Mouse (Mus musculus) spleen, adult 18-20 months (tissue): ENCODE data around the gene Lrrfip2.

Experiments
- DNase-seq, 2 experiments: peaks; one replicate each; pipeline ENCODE4 v3.0.0; 2022; ENCODE audit warnings: mixed read lengths in 2 of 2

The Lrrfip2 gene

GRCm38 (mm10) chr9:111166612-111167011 lies 49.2 kb downstream of the Lrrfip2 start:
- DNase-seq: no peak

- DNase-seq: no peak
Measured at GRCm38 (mm10) chr9:111170430-111170829, 53.0 kb downstream of the Lrrfip2 start.

GRCm38 (mm10) chr9:111174071-111174470 lies 56.7 kb downstream of the Lrrfip2 start:
- no peak for DNase-seq

GRCm38 (mm10) chr9:111178971-111179370 lies 61.6 kb downstream of the Lrrfip2 start:
- DNase-seq: no peak

- no peak for DNase-seq
Measured at GRCm38 (mm10) chr9:111182176-111182575, 64.8 kb downstream of the Lrrfip2 start.

DNA sequence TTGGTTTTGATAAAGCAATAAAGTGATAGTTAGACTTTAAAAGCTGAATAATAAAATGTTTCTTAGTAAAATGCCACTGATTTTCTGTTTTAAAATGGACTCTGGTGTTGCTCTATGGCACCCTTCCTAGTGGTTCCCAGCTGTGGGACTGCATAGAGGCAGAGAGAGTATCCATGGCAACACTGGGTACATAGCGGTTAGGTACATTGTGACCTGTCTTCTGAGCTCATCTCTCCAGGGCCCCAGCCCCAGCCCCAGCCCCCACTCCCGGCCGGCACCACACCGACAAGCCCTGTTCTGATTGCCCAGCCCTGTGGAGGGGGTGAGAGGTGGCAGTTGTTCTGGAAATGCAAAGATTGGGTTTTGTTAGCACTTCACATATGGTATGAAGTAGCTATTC lies 67.5 kb downstream of the Lrrfip2 start:
- DNase-seq: no peak

DNA sequence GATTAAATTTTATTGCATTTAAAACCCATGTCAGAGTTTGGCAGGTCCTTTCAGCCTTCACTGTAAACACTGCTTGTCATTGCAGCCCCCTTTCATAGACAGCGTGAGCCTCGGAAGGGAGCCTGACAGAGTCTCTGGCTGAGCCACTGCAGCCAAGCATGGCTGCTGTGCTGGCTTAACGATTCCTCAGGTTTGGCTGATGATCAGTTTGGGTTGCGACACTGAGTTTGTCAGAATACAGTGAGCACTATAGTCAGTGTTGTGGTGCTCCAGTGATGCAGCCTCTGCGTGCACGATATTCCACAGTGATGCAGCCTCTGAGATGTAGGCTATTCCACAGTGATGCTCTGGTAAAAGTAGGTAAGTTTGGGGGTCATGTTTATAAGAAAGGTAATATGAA lies 69.5 kb downstream of the Lrrfip2 start:
- DNase-seq: no peak

GRCm38 (mm10) chr9:111188731-111189130 lies 71.3 kb downstream of the Lrrfip2 start:
- no peak for DNase-seq

DNA sequence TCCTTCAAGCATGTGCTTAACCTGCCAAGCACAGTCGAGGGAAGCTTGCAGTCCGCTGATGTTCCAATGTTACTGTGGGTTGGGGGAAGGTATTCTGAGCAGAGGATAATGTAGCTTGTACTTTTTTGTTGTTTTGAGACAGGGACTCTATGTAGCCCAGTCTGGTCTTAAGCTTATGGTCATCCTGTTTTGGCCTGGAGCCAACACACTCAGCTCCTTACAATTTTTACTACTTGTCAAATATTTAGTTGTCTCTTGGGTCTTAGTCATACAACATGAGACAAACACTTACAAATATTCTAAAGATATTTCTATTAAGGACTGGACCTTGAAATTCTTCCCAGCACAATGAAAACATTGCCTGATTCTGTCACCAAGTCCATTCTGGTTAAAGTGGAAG lies 75.8 kb downstream of the Lrrfip2 start:
- no peak for DNase-seq

DNA sequence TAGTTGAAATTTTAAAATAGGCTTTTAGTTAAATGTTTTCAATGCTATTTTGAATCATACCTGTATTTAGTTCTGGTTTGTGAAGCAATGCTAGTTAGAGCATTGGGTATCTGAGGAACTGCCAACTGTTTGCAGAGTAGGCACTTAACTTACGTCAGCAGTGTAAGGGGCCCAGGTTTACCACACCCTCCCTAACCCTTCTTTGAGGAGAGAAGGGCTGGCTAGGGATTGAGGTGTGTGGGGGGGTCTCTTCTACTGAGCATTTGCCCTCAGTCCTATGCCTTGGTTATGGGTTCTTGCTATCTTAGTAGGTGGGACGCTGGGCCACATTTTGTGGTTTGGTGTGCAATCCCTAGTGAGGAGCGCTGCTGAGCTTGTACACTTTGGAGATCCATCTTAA lies 79.7 kb downstream of the Lrrfip2 start:
- no peak for DNase-seq

- no peak for DNase-seq
Measured at GRCm38 (mm10) chr9:111197712-111198111, 80.3 kb downstream of the Lrrfip2 start.

GRCm38 (mm10) chr9:111198332-111198731 lies 80.9 kb downstream of the Lrrfip2 start:
- no peak for DNase-seq

- DNase-seq: no peak
Measured at GRCm38 (mm10) chr9:111200208-111200607, 82.8 kb downstream of the Lrrfip2 start.

DNA sequence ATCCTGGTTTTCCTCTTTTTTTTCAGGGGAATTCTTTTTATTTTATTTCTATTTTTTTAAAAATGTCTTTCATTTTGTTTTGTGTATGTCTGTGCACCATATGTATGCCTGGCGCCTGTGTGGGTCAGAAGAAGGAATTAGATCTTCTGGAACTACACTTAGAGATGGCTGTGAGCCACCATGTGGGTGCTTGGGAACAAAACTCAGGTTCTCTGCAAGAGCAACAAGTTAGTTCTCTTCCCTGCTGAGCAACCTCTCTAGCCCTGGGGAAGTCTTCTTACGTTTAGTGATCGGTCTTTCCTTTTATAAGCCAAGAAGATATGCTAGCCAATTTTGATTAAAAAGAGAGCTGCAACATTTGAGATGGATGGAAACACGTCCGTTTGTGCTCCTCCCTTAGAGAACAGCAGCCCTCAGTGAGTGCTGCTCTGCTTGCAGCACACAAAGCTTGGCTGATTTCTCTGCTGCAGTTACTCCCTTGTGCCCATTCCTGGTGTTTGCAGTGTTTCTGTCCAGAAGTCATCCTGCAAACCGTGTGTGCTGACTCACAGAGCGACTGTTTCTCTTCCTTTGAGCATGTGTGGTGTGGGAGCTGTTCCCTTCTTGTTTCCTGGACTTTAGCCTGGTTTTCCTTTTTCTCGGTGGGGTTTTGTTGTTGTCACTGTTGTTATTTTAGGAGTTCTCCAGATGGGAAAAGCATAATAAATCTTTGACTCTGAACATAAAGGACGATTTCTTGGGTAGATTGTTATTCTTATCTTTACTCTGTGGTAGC lies 87.4 kb downstream of the Lrrfip2 start:
- DNase-seq: no peak

- no peak for DNase-seq
Measured at GRCm38 (mm10) chr9:111207683-111208082, 90.3 kb downstream of the Lrrfip2 start.

DNA sequence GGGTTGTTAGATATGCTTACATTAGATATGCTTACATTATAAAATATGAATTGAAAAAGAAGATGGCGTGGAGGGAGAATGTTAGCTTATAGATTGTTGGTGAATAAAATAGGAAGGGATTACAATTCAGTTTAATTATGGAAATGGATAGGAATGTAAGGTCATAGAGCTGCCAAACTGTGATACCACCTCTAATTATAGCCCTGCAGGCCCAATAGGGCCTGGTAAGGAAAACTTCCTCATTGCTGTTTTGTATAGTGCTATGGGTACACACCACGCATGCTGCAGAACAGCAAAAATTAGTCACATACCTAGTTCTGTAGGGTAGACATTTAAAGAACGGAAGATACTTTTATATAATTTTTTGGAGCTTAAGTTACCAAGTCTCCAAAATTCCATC lies 90.8 kb downstream of the Lrrfip2 start:
- DNase-seq: no peak

DNA sequence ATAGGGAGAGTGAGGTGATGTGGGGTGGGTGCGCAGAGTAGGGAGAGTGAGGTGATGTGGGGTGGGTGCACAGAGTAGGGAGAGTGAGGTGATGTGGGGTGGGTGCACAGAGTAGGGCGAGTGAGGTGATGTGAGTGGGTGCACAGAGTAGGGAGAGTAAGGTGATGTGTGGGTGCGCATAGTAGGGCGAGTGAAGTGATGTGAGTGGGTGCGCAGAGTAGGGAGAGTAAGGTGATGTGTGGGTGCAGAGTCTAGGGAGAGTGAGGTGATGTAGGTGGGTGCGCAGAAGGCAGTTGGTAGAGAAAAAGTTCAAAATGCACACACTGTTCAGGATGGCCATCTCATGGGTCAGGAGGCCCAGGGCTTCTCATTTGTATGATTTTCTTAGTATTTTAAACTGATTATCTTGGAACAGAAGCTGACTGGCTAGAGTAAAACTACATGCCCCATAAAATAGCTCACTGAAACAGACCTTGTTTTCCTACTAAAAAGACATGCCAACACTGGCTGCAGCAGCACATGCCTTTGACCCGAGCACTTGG lies 91.8 kb downstream of the Lrrfip2 start:
- DNase-seq: no peak

DNA sequence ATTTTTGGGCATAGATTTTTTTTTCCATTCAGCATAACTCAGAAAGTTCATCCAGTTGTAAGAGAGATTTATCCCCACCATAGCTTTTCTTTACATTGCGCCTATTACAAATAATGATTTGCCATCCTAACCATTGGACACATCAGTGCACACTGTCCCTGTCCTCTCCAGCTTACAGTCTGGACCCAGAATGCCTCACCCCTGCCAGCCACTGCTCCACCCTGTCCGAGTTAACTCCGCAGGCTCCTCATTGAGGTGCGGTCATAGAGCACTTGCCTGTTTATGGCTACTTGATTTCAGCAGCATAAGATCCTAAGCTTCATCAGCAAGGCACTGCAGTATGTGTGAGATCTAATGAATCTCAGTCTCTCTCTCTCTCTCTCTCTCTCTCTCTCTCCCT lies 93.0 kb downstream of the Lrrfip2 start:
- no peak for DNase-seq

DNA sequence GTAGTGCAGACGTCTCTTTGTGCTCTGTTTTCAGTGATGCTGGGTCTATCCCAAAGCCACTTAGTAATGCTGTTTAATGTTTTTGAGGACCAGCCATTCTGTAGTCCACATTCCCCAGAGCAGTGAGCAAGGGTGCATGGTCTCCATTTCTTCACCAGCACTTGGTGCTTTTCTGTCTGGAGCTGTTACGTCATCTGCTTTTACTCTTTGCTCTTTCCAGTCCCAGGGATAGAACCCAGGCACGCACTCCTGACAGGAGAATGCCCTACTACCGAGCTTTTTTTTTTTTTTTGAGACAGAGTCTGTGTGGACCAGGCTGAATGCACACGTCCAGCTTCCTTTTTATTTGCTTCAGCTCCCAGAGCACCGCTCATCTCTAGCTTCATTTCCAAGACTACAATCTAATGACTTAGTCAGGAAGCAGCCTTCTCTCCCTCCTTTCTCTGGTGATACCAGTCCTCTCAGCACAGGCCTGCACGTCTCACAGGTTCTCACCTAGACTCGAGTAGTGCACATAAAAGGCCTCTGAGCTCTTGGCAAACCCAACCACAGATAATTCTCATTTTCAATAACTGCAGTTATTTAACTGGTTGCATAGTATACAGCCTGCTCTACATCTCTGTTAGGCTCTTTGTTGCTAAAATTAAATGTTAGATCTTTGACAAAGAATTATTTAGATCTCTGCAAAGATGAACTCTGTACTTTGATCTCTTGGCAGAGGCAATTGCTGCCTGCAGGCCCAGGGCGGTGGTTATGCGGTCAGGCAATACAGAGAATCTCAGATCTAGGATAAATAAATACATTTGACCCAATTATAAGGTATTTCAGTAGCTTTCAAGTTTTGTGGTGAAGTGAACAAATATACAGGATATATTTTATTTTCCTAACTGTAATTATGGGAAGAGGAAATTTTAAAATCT lies 94.0 kb downstream of the Lrrfip2 start:
- DNase-seq: no peak

- no peak for DNase-seq
Measured at GRCm38 (mm10) chr9:111213501-111213900, 96.1 kb downstream of the Lrrfip2 start.

- no peak for DNase-seq
Measured at GRCm38 (mm10) chr9:111216424-111216823, 99.0 kb downstream of the Lrrfip2 start.

DNA sequence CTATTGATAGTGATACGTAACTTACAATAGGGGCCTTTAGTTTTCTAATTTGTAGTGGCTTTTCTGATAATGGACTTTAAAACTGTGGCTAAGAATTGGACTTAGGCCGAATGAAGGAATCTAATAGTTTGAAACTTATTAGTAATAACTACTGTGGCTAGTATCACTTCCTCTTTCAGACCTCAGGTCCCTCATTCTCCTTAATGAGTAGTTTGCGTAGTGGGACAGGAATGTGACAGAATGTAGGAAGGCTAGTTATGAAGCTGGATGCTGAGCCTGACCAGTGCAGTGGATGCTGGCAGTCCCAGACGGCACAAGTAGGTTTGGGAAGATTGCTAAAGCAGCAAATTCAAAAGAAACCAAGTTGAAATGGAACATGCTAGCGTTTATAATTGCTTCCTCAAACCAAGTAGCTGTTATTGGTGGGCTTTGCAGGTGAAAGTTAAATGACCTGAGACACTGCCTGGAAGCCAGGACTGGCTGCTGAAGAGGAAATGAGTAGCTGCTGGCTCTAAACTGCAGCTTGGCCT lies 103.2 kb downstream of the Lrrfip2 start:
- no peak for DNase-seq

- DNase-seq: no peak
Measured at GRCm38 (mm10) chr9:111221580-111221979, 104.2 kb downstream of the Lrrfip2 start.
